Mouse (Mus musculus) left cerebral cortex, postnatal 25 days (tissue): ENCODE measurements at regions not wholly inside any gene's neighbourhood (a gene's known extent, or its start where the extent isn't known, plus 50 kb on each side); places are given as distances from the start of the nearest gene placed in this dataset.

Experiments
- DNase-seq, 2 experiments: peaks; one replicate each; pipeline ENCODE4 v3.0.0; 2022; ENCODE audit warnings: low spot score in 2 of 2, mixed read lengths in 1 of 2
- intact Hi-C: fragments of 180-260 bp; cut with DNase I; formaldehyde crosslinking; loops from one replicate; pipeline ENCODE4 v1.15.1; 2025

- peak in 1 of 2 experiments; percentile 18 for DNase-seq
- intact Hi-C loops: no loop called here
These were observed 226.3 kb upstream of the Bche start for GRCm38 (mm10) chr3:73934491-73934890.

GRCm38 (mm10) chr3:73932185-73932584 is 224.0 kb upstream of the Bche start:
- intact Hi-C loops: no loop called here

More at GRCm38 (mm10) chr3:73932185-73932584, 224.0 kb upstream of the Bche start:
- no peak for DNase-seq
